Comparison of ENCODE assay signal across 9 mouse cellular contexts in the genomic region with DNA sequence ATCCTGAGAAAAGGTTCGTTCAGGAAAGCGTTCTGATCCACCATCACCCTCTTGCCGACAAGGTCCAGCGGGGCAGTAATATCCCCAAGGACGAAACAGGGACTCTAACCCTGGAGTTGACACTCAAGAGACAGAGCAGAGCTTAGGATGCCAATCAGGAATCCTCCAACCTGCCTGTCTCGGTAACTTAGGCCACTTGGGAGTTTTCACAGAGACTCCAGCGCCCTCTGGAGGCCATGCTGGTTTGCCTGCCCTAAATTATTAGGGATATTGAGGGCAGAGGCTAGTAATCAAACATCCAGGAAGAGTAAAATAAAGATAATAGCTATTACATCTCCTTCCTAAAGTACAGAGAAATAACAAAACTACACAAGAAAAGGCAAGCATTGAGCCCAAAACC. TPM values are rescaled to one million over a fixed set of nuclear protein-coding genes. Genes with fewer than 3 reads are reported as not detected.
A peak's percentile ranks its signal among the peaks of the same experiment; 100 is the strongest.
DNase-seq lines count a peak whose midpoint lies in the region; ATAC-seq lines count a peak whose summit lies in the region.
"Had no signal": no experiment of that assay in that cellular context is flagged by ENCODE, and none has a peak within 500 bp of the region (broad histone marks: within the 10 kb centered on the region; RNA-seq: fewer than 3 reads in every experiment).

No protein-coding gene starts in this region.

- H3K4me2 ChIP-seq in neural tube, embryonic 15.5 days, result no peak overlapping the region

- intact Hi-C loops in gastrocnemius, postnatal 36 days (cut with DNase I), result loop anchor here (2.0 kb wide), 1 partner anchor 167 kb away; no protein-coding TSS in a partner anchor
- intact Hi-C loops in left cerebral cortex, postnatal 4 days (cut with DNase I), result loop anchor here (10.0 kb wide), 1 partner anchor 153 kb away; no protein-coding TSS in a partner anchor

- no peaks in the 10 kb centered on the region for H3K36me3 ChIP-seq in neural tube, embryonic 15.5 days

- 51% methylated on average over 7 of the region's 7 CpGs for WGBS in neural tube, embryonic 15.5 days

- H3K9ac ChIP-seq in neural tube, embryonic 15.5 days (replicated peaks), result no peak overlapping the region

- peaks cover 9% of the 10 kb centered on the region for H3K27me3 ChIP-seq in neural tube, embryonic 15.5 days (replicated peaks)

- no peak overlapping the region for H3K27ac ChIP-seq in neural tube, embryonic 15.5 days (replicated peaks)

- DNase-seq in neural tube, embryonic 10.5 days (ENCODE audit: extremely low spot score, low spot score), result peak; percentile 45
- peak; percentile 22 for DNase-seq in adipocyte (ENCODE audit: low spot score)
- DNase-seq in cerebellum, adult 18-20 months, result peak; percentile 82 to 86
- peak; percentile 59 to 62 for DNase-seq in gastrocnemius, postnatal 36 days
- DNase-seq in left cerebral cortex, postnatal 4 days, result peak; percentile 69
- DNase-seq in retina, embryonic 14.5 days (ENCODE audit: low spot score), result peak; percentile 78

- no peak overlapping the region for H3K4me3 ChIP-seq in neural tube, embryonic 15.5 days (replicated peaks)
- H3K4me3 ChIP-seq: megakaryocyte, embryonic 14.5 days had no signal

- ATAC-seq in neural tube, embryonic 15.5 days (ENCODE audit: low FRiP score), result no peak
- ATAC-seq in activated CD4-positive, CD25-positive, alpha-beta regulatory T cell, adult 4 months, result no peak

- no peaks in the 10 kb centered on the region for H3K9me3 ChIP-seq in neural tube, embryonic 15.5 days (replicated peaks)
- H3K9me3 ChIP-seq: megakaryocyte, embryonic 14.5 days had no signal

- H3K4me1 ChIP-seq in neural tube, embryonic 15.5 days, result no peaks in the 10 kb centered on the region

RNA-seq across cellular contexts. Expression of a gene that starts 54.0 kb away (rescaled TPM):
- 0.08 and 0.37 TPM in 2 replicates for polyA plus RNA-seq in neural tube, embryonic 15.5 days (2015; fragmentation: Nextera tagmentation; extraction: Ambion mirVana)
- total RNA-seq in gastrocnemius, postnatal 36 days (2021), result under 1 TPM; 0.22 to 0.46 TPM
- under 1 TPM; 0.14 to 0.18 TPM for total RNA-seq in left cerebral cortex, postnatal 4 days (2021)
- under 1 TPM in 1 of 2 experiments, not detected in 1; 0.17 TPM for polyA plus RNA-seq in activated CD4-positive, CD25-positive, alpha-beta regulatory T cell, adult 4 months (2017; shearing (Covaris generic))

Comparison
In these comparisons a context has a peak if more than half of its experiments do, and no peak if none do; other contexts are left out.
1. DNase-seq: peak in every context shown above with its lines; median percentile 84 in cerebellum, adult 18-20 months; 78 in retina, embryonic 14.5 days; 69 in left cerebral cortex, postnatal 4 days; 60 in gastrocnemius, postnatal 36 days; 45 in neural tube, embryonic 10.5 days; 22 in adipocyte.